Mouse (Mus musculus) v-Abl transformed pro-B cells (cell line): ENCODE measurements around the gene Il12rb2.

Experiments
- in situ Hi-C, 2 experiments: fragments of 400-800 bp; cut with MboI; formaldehyde crosslinking; loops; one replicate each; pipeline ENCODE4 v1.15.1; 2025; ENCODE audit not compliant: unreplicated experiment in 2 of 2

Gene Il12rb2

DNA sequence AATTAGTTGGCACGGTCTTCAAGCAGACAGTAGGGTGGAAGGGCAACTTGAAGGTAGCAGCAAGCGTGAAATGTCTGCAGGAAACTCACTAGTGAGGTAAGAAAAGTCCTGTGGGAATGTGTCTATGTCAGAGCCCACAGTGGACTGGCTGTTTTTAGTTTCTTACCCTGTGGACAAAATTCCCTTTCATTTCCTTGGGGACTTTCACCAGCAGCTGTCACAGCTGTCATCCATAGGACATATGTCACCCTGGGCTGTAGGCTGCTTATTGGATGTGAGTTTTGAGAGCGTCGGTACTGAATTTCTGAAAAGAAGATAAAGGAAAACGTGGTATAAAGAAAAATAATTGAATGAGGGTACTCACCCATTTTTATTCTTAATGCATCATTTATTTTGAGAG lies 77.2 kb downstream of the Il12rb2 start:
- in situ Hi-C loops, result loop anchor here in 1 of 2 experiments (10.0 kb wide), 1 partner anchor 516 kb away; no protein-coding TSS in a partner anchor

- in situ Hi-C loops, result loop anchor here in 1 of 2 experiments (10.0 kb wide), 1 partner anchor 519 kb away; no protein-coding TSS in a partner anchor
These were observed 79.9 kb downstream of the Il12rb2 start for GRCm38 (mm10) chr6:67296126-67296525.

- in situ Hi-C loops, result loop anchor here in 1 of 2 experiments (10.0 kb wide), 1 partner anchor 523 kb away; no protein-coding TSS in a partner anchor
These were observed 83.9 kb downstream of the Il12rb2 start for GRCm38 (mm10) chr6:67292042-67292623.

GRCm38 (mm10) chr6:67282897-67283296 lies 93.1 kb downstream of the Il12rb2 start:
- in situ Hi-C loops, result no loop called here

DNA sequence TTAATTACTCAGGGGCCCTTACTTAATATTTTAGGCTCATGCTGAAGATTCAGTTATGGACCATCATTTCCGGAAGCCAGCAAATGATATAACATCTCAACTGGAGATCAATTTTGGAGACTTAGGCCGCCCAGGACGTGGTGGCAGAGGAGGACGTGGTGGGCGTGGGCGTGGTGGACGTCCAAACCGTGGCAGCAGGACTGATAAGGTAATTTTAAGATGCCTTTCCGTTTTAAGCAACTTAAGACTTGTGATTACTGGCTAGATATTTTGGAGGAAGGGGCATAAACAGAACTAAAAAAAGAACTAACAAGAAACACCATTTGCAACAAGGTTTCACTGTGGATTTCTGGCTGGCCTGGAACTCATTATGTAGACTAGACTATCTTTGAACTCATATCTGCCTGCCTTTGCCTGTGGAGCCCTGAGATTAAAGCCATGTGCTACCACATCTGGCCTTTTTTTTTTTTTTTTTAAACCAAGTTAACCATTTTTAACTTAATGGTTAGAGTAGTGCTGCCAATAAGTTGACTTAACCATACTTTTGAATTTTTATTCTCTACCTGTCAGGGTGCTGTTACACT lies 94.3 kb downstream of the Il12rb2 start:
- in situ Hi-C loops, result no loop called here

GRCm38 (mm10) chr6:67277944-67278343 lies 98.0 kb downstream of the Il12rb2 start:
- in situ Hi-C loops, result no loop called here

DNA sequence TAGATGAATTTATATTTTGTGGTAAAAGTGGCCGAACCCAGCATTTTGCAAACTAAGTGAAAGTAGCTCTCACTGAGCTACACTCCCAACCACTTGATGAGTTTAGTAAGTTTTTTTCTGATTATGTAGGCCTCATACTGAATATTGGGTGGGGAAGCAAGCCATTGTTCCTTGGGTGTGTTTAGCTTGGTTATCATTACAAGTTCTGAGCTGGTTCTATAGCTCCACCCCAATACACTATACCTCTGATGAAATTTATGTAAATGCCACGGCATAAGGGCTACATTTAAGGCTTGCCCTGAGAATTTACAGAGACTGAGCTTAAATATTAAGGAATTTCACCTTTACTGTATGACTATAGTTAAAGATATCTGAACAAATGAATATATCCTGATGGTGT lies 106.5 kb downstream of the Il12rb2 start:
- in situ Hi-C loops, result no loop called here

- in situ Hi-C loops, result no loop called here
These were observed 107.0 kb downstream of the Il12rb2 start for GRCm38 (mm10) chr6:67268983-67269382.

DNA sequence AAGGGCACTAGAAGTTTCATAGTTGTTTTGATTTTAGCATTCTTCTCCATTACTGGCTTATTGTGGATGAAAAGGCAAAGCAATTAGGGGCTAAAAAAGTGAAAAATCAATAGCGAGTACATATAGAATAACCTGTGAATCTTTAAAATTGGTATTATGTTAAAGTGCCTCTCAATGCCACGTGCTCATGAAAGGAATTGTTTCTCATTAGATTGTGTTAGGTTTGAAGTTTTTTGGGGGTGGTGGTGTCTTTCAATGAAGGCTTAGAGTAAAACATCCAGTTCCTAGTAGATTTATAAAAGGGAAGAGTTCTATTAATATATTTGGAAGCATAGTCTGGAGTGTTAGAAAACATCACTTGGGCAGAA lies 107.8 kb downstream of the Il12rb2 start:
- in situ Hi-C loops, result no loop called here

DNA sequence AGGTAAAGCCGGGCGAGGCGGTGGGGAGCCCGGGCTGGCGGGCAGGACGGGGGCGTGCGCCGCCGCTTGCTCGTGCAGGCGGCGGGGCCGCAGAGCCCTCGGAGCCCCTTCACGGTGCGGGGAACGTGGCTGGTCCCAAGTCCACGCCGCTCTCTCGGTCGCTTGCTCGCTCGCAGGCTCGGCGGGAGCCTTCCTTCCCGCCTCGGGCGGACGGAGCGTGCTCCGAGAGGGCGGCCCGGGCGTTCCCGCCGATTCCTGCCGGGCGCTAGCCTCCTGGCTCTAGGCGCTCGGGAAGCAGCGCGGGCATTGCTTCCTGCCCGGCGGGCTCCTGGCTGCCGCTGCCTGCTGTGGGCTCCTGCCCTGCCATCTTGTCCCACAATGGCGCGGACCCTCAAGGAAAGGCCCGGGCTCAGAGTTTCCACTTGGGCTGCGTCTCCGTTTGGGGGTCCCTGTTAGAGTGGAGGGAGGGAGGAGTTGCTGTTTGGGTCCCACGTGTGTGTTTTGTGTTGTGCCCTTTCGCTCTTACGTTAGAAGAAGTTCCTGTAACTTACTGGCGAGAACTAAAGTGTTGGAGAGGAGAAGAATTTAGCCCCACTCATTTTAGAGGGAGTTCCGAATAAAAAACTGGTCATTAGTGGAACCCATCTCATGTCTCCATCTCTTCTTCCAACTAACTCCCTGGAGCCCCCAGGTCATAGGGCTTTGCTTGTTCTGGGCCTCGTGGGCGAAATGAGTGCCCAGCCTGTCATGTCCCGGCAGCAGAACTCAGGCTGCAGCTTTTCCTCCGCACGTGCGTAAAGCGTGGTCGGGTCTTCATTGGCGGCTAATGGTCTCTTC lies 108.4 kb downstream of the Il12rb2 start:
- in situ Hi-C loops, result no loop called here

- in situ Hi-C loops, result no loop called here
These were observed 109.2 kb downstream of the Il12rb2 start for GRCm38 (mm10) chr6:67266664-67267407.

DNA sequence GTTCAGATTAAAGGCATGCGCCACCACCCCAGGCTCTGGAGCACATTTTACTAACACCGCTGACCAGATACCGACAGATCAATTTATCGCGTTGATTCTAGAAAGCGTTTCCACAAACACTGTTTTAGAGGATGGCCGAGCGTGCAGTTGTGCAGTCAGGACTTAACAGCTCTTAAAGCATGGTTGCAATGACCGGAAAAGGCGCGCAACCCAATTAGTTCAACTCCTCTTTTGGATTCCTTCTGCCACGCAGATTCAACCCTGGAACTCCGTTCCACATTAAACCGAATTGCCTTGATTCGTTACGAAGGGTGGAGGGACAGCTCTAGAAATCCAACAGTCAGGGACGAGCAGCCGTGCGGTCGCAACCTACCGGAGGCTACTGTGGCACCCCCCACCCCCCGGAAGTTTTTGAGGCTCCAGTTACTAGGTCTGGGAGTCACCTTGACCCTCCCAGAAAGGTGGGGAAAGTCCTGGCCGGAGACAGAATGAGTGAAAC lies 109.8 kb downstream of the Il12rb2 start:
- in situ Hi-C loops, result no loop called here

- in situ Hi-C loops, result no loop called here
These were observed 111.1 kb downstream of the Il12rb2 start for GRCm38 (mm10) chr6:67264935-67265334.

DNA sequence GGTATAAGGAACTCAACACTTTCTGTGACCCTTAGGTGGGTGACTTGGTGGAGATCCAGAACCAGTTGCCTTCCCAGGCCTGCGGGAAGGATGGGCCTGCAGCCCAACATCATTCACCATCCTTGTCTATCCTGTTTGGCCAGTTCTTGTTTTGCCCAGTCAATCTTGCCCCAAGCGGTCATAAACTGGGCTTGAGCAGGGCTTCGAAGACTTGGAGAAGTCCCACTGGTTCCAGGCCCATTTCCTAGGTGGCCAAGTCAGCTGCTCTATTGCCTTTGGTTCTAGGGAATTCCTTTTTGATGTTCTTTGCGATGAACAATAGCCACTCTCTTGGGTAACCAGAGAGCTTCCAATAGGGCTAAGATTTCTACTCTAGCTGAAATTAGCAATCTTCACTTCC lies 124.9 kb downstream of the Il12rb2 start:
- in situ Hi-C loops, result no loop called here

DNA sequence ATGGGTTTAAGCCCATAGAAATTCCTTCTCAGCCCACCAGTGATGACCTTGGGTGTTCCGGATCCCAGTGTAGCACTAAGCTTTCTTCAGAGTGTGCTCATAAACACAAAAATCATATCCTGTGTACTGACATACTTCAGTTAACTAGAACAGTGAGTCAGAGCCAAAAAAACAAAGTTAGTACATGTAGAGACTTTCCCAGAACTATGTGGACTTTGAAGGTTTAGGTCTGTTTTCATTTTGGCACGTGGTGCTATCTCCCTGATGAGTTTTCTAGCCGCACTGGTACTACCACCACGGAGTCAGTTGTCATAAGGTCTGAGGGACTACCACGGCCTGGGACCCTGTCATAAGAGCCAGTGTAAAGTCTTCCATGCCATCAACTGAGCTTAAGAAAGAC lies 131.5 kb downstream of the Il12rb2 start:
- in situ Hi-C loops, result no loop called here

DNA sequence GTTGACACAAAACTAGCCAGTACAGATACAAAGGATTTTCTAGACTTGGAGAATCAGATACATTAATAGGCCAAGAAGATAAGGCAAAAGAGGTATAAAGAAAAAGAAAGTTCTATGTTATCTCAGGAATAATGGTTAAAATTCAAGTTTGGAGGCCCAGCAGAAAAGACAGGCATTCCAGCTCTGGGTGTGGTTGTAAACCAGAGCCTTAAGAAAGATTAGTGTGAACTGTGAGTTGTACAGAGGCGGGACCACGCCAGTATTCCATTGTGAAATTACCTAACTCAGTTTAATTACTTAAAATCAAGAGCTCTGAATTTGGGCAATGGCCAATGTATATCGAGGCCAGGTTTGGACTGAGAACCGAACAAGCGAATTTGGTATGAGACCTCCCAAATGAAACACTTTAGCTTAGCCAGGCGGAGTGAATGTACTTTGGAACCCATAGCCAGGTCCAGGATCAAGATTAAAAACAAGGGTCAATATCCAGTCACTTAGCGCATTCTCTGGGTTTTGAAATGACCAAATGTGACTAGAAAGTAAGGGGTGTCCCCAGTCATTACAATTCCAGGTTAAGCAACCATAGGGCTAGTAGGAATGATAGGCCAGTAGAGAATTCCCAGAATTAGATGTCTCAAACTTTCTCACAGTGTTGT lies 132.1 kb downstream of the Il12rb2 start:
- in situ Hi-C loops, result no loop called here
